Mouse (Mus musculus) monocyte, adult 59 days (primary cell): ENCODE measurements around the gene Serpinb3c. TPM values are rescaled to one million over a fixed set of nuclear protein-coding genes. Genes with fewer than 3 reads are reported as not detected.

Experiments
- total RNA-seq, 2 experiments: library from RNA; stranded (reverse); gene quantifications; one replicate each; pipeline ENCODE4 v1.2.4; 2023

Gene Serpinb3c
- total RNA-seq: not detected

GRCm38 (mm10) chr1:107278261-107278660, at the start of gene Serpinb3c, which contains the start of gene Serpinb3b:
Gene Serpinb3c (minus strand): TSS chr1:107278371.
Gene Serpinb3b (minus strand): TSS chr1:107278361.

Other genes with a start within 250 kb of the Serpinb3c start
- gene Serpinb3a, start 226.1 kb downstream of the Serpinb3c start, total RNA-seq: not detected
- not detected for gene Serpinb3d, start 194.9 kb downstream of the Serpinb3c start, total RNA-seq
- not detected for gene Serpinb3b, start within 50 bp of the Serpinb3c start, total RNA-seq
- 1 to 10 TPM in 1 of 2 experiments, not detected in 1; 1.2 TPM for gene Serpinb11, start 82.8 kb upstream of the Serpinb3c start, total RNA-seq
- under 1 TPM; 0.47 to 0.85 TPM for gene Serpinb7, start 121.3 kb upstream of the Serpinb3c start, total RNA-seq
- gene Serpinb2, start 233.1 kb upstream of the Serpinb3c start, total RNA-seq: 10 to 100 TPM in 1 of 2 experiments, 1 to 10 TPM in 1; 6.4 to 12.2 TPM